Mouse (Mus musculus) hindbrain, embryonic 13.5 days (tissue): ENCODE data around the gene Acot7. TPM values are rescaled to one million over a fixed set of nuclear protein-coding genes. Genes with fewer than 3 reads are reported as not detected.
A peak's percentile ranks its signal among the peaks of the same experiment; 100 is the strongest.

Experiments
- ATAC-seq: fragments of 200-750 bp; cut with Nextera tagmentation; 2 replicates; pipeline ENCODE4 v1.8.0; 2017; ENCODE audit warnings: moderate TSS enrichment; ENCODE audit not compliant: low FRiP score
- H3K27ac ChIP-seq: fragments of 300-500 bp; sonication (generic); 2 replicates; pipeline ENCODE4 v1.5.1; 2015; ENCODE audit warnings: inconsistent platforms, mild to moderate bottlenecking, moderate library complexity
- H3K27me3 ChIP-seq: fragments of 300-500 bp; sonication (generic); 2 replicates; pipeline ENCODE4 v1.6.1; 2015; ENCODE audit warnings: mild to moderate bottlenecking, inconsistent platforms
- H3K36me3 ChIP-seq: fragments of 300-500 bp; sonication (generic); 2 replicates; pipeline ENCODE4 v1.6.1; 2015; ENCODE audit warnings: mild to moderate bottlenecking, inconsistent platforms
- H3K4me1 ChIP-seq: fragments of 300-500 bp; sonication (generic); replicated peaks from 2 replicates; pipeline ENCODE4 v1.6.1; 2015; ENCODE audit warnings: inconsistent platforms
- H3K4me2 ChIP-seq: fragments of 300-500 bp; sonication (generic); 2 replicates; pipeline ENCODE4 v1.6.1; 2015; ENCODE audit warnings: inconsistent platforms, mild to moderate bottlenecking, moderate library complexity
- H3K4me3 ChIP-seq: fragments of 300-500 bp; sonication (generic); 2 replicates; pipeline ENCODE4 v1.5.1; 2015; ENCODE audit warnings: mild to moderate bottlenecking, inconsistent platforms
- H3K9ac ChIP-seq: fragments of 300-500 bp; sonication (generic); 2 replicates; pipeline ENCODE4 v1.6.1; 2015; ENCODE audit warnings: mild to moderate bottlenecking, inconsistent platforms
- H3K9me3 ChIP-seq: fragments of 300-500 bp; sonication (generic); 2 replicates; pipeline ENCODE4 v1.6.1; 2016; ENCODE audit warnings: inconsistent platforms
- WGBS: fragments of 180-500 bp; shearing (Covaris S2); methylation state at CpG from one replicate; pipeline ENCODE4 v1.1.7; 2015; 5-methylcytosine and 5-hydroxymethylcytosine counted together
- polyA plus RNA-seq: library from polyadenylated mRNA; unstranded; fragments of >200 nt; fragmentation: Nextera tagmentation; extraction: Ambion mirVana; gene quantifications from 2 replicates; pipeline ENCODE4 v1.2.1, GENCODE M21; 2015

Acot7 gene
- 269 and 299 TPM in 2 replicates for polyA plus RNA-seq

GRCm38 (mm10) chr4:152177537-152178343 lies at the start of gene Acot7:
Gene Acot7 (plus strand): TSS chr4:152178134.
- ATAC-seq, result peak; percentile 94
- peak within 1 kb of the TSS; percentile 77 for H3K4me3 ChIP-seq
- peak within 1 kb of the TSS; percentile 86 for H3K9ac ChIP-seq
- H3K4me1 ChIP-seq, result peaks cover 30% of the 10 kb centered on the region
- H3K4me2 ChIP-seq, result peak within 1 kb of the TSS; percentile 92
- no peaks in the 10 kb centered on the region for H3K36me3 ChIP-seq
- no peaks in the 10 kb centered on the region for H3K9me3 ChIP-seq
- H3K27me3 ChIP-seq, result peaks cover 47% of the 10 kb centered on the region
- under 1% methylated on average over 82 of the region's 108 CpGs for WGBS
- peak within 1 kb of the TSS; percentile 88 for H3K27ac ChIP-seq

- ATAC-seq, result no peak
- H3K27me3 ChIP-seq, result peaks cover 100% of the 10 kb centered on the region
- H3K4me2 ChIP-seq, result no peak overlapping the region
- no peaks in the 10 kb centered on the region for H3K36me3 ChIP-seq
- no peak overlapping the region for H3K9ac ChIP-seq
- no peak overlapping the region for H3K4me3 ChIP-seq
- 52% methylated on average over 5 of the region's 5 CpGs for WGBS
- H3K9me3 ChIP-seq, result no peaks in the 10 kb centered on the region
- H3K27ac ChIP-seq, result no peak overlapping the region
- H3K4me1 ChIP-seq, result peaks cover 47% of the 10 kb centered on the region
Observed at GRCm38 (mm10) chr4:152128784-152129183, 49.1 kb upstream of the Acot7 start.

GRCm38 (mm10) chr4:152129395-152129930 lies 48.5 kb upstream of the Acot7 start:
- Histone ChIP-seq H3K9me3 (no peaks in the 10 kb centered on the region), H3K4me2 (no peak overlapping the region), H3K4me3 (no peak overlapping the region), H3K27ac (no peak overlapping the region), H3K36me3 (no peaks in the 10 kb centered on the region), H3K4me1 (peaks cover 47% of the 10 kb centered on the region), H3K9ac (no peak overlapping the region), H3K27me3 (peaks cover 100% of the 10 kb centered on the region)
- no peak for ATAC-seq
- 18% methylated on average over 13 of the region's 13 CpGs for WGBS

GRCm38 (mm10) chr4:152130771-152131653 lies 46.9 kb upstream of the Acot7 start:
- H3K4me2 ChIP-seq, result peak overlapping the region; percentile 52
- H3K36me3 ChIP-seq, result no peaks in the 10 kb centered on the region
- peak; percentile 68 for ATAC-seq
- H3K4me1 ChIP-seq, result peaks cover 36% of the 10 kb centered on the region
- H3K27me3 ChIP-seq, result peaks cover 98% of the 10 kb centered on the region
- H3K9ac ChIP-seq, result peak overlapping the region; percentile 63
- no peaks in the 10 kb centered on the region for H3K9me3 ChIP-seq
- H3K27ac ChIP-seq, result no peak overlapping the region
- H3K4me3 ChIP-seq, result peak overlapping the region; percentile 32
- 1% methylated on average over 69 of the region's 85 CpGs for WGBS

- Histone ChIP-seq H3K27me3 (peaks cover 96% of the 10 kb centered on the region), H3K9ac (no peak overlapping the region), H3K4me2 (peak overlapping the region; percentile 52), H3K4me3 (peak overlapping the region; percentile 32), H3K27ac (no peak overlapping the region), H3K36me3 (no peaks in the 10 kb centered on the region), H3K4me1 (peaks cover 28% of the 10 kb centered on the region), H3K9me3 (no peaks in the 10 kb centered on the region)
- no peak for ATAC-seq
- 4% methylated on average over 50 of the region's 50 CpGs for WGBS
Observed at GRCm38 (mm10) chr4:152131809-152132771, 45.8 kb upstream of the Acot7 start.

- Histone ChIP-seq H3K9me3 (no peaks in the 10 kb centered on the region), H3K27ac (no peak overlapping the region), H3K36me3 (no peaks in the 10 kb centered on the region), H3K4me2 (no peak overlapping the region), H3K4me3 (no peak overlapping the region), H3K4me1 (peaks cover 28% of the 10 kb centered on the region), H3K27me3 (peaks cover 94% of the 10 kb centered on the region), H3K9ac (no peak overlapping the region)
- 25% methylated on average over 10 of the region's 10 CpGs for WGBS
- no peak for ATAC-seq
Observed at GRCm38 (mm10) chr4:152132772-152133169, 45.2 kb upstream of the Acot7 start.

- H3K36me3 ChIP-seq, result no peaks in the 10 kb centered on the region
- no peaks in the 10 kb centered on the region for H3K9me3 ChIP-seq
- H3K9ac ChIP-seq, result no peak overlapping the region
- no peak overlapping the region for H3K4me2 ChIP-seq
- peaks cover 28% of the 10 kb centered on the region for H3K4me1 ChIP-seq
- H3K4me3 ChIP-seq, result no peak overlapping the region
- WGBS, result 53% methylated on average over 5 of the region's 5 CpGs
- H3K27ac ChIP-seq, result no peak overlapping the region
- no peak for ATAC-seq
- H3K27me3 ChIP-seq, result peaks cover 93% of the 10 kb centered on the region
Observed at GRCm38 (mm10) chr4:152133213-152133612, 44.7 kb upstream of the Acot7 start.

GRCm38 (mm10) chr4:152134507-152134906 lies 43.4 kb upstream of the Acot7 start:
- ATAC-seq, result no peak
- no peak overlapping the region for H3K4me2 ChIP-seq

GRCm38 (mm10) chr4:152135363-152135762 lies 42.6 kb upstream of the Acot7 start:
- no peaks in the 10 kb centered on the region for H3K36me3 ChIP-seq
- no peak overlapping the region for H3K4me3 ChIP-seq
- no peaks in the 10 kb centered on the region for H3K9me3 ChIP-seq
- H3K27me3 ChIP-seq, result peaks cover 88% of the 10 kb centered on the region
- ATAC-seq, result no peak
- 83% methylated on average over 12 of the region's 12 CpGs for WGBS
- no peak overlapping the region for H3K9ac ChIP-seq
- no peak overlapping the region for H3K27ac ChIP-seq
- peaks cover 32% of the 10 kb centered on the region for H3K4me1 ChIP-seq
- H3K4me2 ChIP-seq, result no peak overlapping the region

More at GRCm38 (mm10) chr4:152134507-152134906, 43.4 kb upstream of the Acot7 start:
- Histone ChIP-seq H3K4me3 (no peak overlapping the region), H3K9me3 (no peaks in the 10 kb centered on the region), H3K27ac (no peak overlapping the region), H3K4me1 (peaks cover 35% of the 10 kb centered on the region), H3K36me3 (no peaks in the 10 kb centered on the region), H3K27me3 (peaks cover 90% of the 10 kb centered on the region), H3K9ac (no peak overlapping the region)

- 31% methylated on average over 6 of the region's 6 CpGs for WGBS
- Histone ChIP-seq H3K9me3 (no peaks in the 10 kb centered on the region), H3K27ac (no peak overlapping the region), H3K4me1 (peaks cover 23% of the 10 kb centered on the region), H3K4me2 (no peak overlapping the region), H3K4me3 (no peak overlapping the region), H3K36me3 (no peaks in the 10 kb centered on the region), H3K27me3 (peaks cover 87% of the 10 kb centered on the region), H3K9ac (no peak overlapping the region)
- ATAC-seq, result no peak
Observed at GRCm38 (mm10) chr4:152136112-152136875, 41.6 kb upstream of the Acot7 start.

GRCm38 (mm10) chr4:152136876-152137250 lies 41.1 kb upstream of the Acot7 start:
- no peak overlapping the region for H3K27ac ChIP-seq
- no peaks in the 10 kb centered on the region for H3K36me3 ChIP-seq
- peaks cover 86% of the 10 kb centered on the region for H3K27me3 ChIP-seq
- H3K4me2 ChIP-seq, result no peak overlapping the region
- no peak overlapping the region for H3K4me3 ChIP-seq
- H3K4me1 ChIP-seq, result peaks cover 17% of the 10 kb centered on the region
- WGBS, result 88% methylated on average over 2 of the region's 2 CpGs
- no peak for ATAC-seq
- no peaks in the 10 kb centered on the region for H3K9me3 ChIP-seq
- H3K9ac ChIP-seq, result no peak overlapping the region
